Mouse (Mus musculus) G1E (cell line): ENCODE measurements around the gene Cryga. TPM values are rescaled to one million over a fixed set of nuclear protein-coding genes. Genes with fewer than 3 reads are reported as not detected.

Experiments
- ATAC-seq: 2 replicates; pipeline ENCODE4 v1.8.0; 2016; ENCODE audit warnings: mild to moderate bottlenecking; ENCODE audit not compliant: insufficient number of reproducible peaks, poor library complexity, low FRiP score, severe bottlenecking; ENCODE audit errors: extremely low read depth
- DNase-seq: peaks from one replicate; pipeline ENCODE4 v3.0.0; 2012; ENCODE audit warnings: low spot score
- H3K27me3 ChIP-seq: 2 replicates; pipeline ENCODE4 v1.6.1; 2012; ENCODE audit warnings: mild to moderate bottlenecking, low read length, inconsistent platforms; ENCODE audit not compliant: insufficient read depth
- H3K36me3 ChIP-seq: replicated peaks from 2 replicates; pipeline ENCODE3; 2012; ENCODE audit warnings: mild to moderate bottlenecking, inconsistent platforms
- H3K4me1 ChIP-seq: 2 replicates; pipeline ENCODE4 v1.6.1; 2012; ENCODE audit warnings: low read depth, low read length, inconsistent platforms, mixed read lengths; ENCODE audit not compliant: insufficient read depth
- H3K4me3 ChIP-seq: 2 replicates; pipeline ENCODE4 v1.5.1; 2012; ENCODE audit warnings: low read depth, mild to moderate bottlenecking, inconsistent platforms, low read length, moderate library complexity, mixed read lengths
- H3K9me3 ChIP-seq: replicated peaks from 2 replicates; pipeline ENCODE4 v1.6.1; 2012; ENCODE audit warnings: inconsistent platforms
- CTCF ChIP-seq: IDR thresholded peaks from 2 replicates; pipeline ENCODE4 v1.5.1; 2012; ENCODE audit warnings: low read depth, low read length, inconsistent platforms, mixed read lengths
- GATA1 ChIP-seq: IDR thresholded peaks from 2 replicates; pipeline ENCODE4 v1.6.1; 2012; ENCODE audit warnings: borderline replicate concordance, low read length, inconsistent platforms, mixed read lengths
- GATA2 ChIP-seq: IDR thresholded peaks from 2 replicates; pipeline ENCODE4 v1.6.1; 2012; ENCODE audit warnings: low read depth, low read length, inconsistent platforms, borderline replicate concordance
- POLR2AphosphoS5 ChIP-seq: IDR thresholded peaks from 2 replicates; pipeline ENCODE4 v1.6.1; 2012; ENCODE audit warnings: low read depth, low read length, inconsistent platforms; ENCODE audit not compliant: insufficient replicate concordance
- TAL1 ChIP-seq: conservative IDR thresholded peaks from 2 replicates; pipeline ENCODE4 v1.6.1; 2012; ENCODE audit warnings: low read depth, low read length, inconsistent platforms, mixed read lengths
- polyA plus RNA-seq: library from polyadenylated mRNA; stranded (reverse); fragments of >175 nt; gene quantifications from 2 replicates; pipeline ENCODE4 v1.2.3, GENCODE M21; 2012
- total RNA-seq, 2 experiments: library from RNA; stranded (forward) in 1 of 2; stranded (reverse) in 1 of 2; fragments of 200-1000 nt in 1 of 2; fragments of >200 nt in 1 of 2; fragmentation: Nextera tagmentation in 1 of 2; gene quantifications; 2 replicates each; pipeline ENCODE4 v1.2.3; 2014 to 2017

The Cryga gene
- total and polyA plus RNA-seq, 3 experiments: not detected

- Histone ChIP-seq H3K27me3 (peaks cover 9% of the 10 kb centered on the region; the same call in 1 of the 2 replicates), H3K9me3 (no peaks in the 10 kb centered on the region), H3K4me1 (no peaks in the 10 kb centered on the region), H3K36me3 (no peaks in the 10 kb centered on the region), H3K4me3 (no peak overlapping the region)
- no peak for ATAC-seq
- no peak for TF ChIP-seq GATA1
- no peak for DNase-seq
Measured at GRCm38 (mm10) chr1:65096953-65097352, 6.2 kb downstream of the Cryga start.

DNA sequence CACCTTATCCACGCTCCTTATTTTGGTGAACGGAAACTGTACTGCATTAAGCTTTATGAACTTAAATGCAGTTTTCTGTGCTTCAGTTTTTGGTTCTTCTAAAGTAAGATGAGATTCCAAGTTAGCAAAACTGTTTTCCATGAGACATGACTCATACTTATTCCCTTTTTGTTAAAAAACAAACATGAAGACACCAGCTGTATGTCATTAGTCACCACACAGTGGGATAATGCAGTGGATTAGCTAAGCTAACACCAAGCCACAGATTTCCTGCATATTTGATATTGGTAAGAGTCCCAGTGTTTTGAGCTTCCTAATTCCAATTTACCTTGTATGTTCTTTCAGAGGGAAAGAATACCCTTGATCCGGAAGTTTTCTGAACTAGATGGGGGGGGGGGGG is 11.6 kb downstream of the Cryga start:
- H3K4me1 ChIP-seq: no peaks in the 10 kb centered on the region
- H3K27me3 ChIP-seq: peaks cover 5% of the 10 kb centered on the region; the same call in 1 of the 2 replicates
- H3K9me3 ChIP-seq: no peaks in the 10 kb centered on the region
- no peak overlapping the region for H3K4me3 ChIP-seq
- no peak for DNase-seq
- TF ChIP-seq CTCF (no peak), GATA2 (no peak), GATA1 (no peak), POLR2AphosphoS5 (no peak), TAL1 (no peak)
- H3K36me3 ChIP-seq: no peaks in the 10 kb centered on the region
- no peak for ATAC-seq

- Histone ChIP-seq H3K9me3 (no peaks in the 10 kb centered on the region), H3K36me3 (no peaks in the 10 kb centered on the region), H3K4me1 (no peaks in the 10 kb centered on the region), H3K27me3 (peaks cover 8% of the 10 kb centered on the region; the same call in 1 of the 2 replicates), H3K4me3 (no peak overlapping the region)
- ATAC-seq (no peak), DNase-seq (no peak)
- no peak for TF ChIP-seq CTCF
- TF ChIP-seq GATA1: no peak
Measured at GRCm38 (mm10) chr1:65090370-65090769, 12.8 kb downstream of the Cryga start.

DNA sequence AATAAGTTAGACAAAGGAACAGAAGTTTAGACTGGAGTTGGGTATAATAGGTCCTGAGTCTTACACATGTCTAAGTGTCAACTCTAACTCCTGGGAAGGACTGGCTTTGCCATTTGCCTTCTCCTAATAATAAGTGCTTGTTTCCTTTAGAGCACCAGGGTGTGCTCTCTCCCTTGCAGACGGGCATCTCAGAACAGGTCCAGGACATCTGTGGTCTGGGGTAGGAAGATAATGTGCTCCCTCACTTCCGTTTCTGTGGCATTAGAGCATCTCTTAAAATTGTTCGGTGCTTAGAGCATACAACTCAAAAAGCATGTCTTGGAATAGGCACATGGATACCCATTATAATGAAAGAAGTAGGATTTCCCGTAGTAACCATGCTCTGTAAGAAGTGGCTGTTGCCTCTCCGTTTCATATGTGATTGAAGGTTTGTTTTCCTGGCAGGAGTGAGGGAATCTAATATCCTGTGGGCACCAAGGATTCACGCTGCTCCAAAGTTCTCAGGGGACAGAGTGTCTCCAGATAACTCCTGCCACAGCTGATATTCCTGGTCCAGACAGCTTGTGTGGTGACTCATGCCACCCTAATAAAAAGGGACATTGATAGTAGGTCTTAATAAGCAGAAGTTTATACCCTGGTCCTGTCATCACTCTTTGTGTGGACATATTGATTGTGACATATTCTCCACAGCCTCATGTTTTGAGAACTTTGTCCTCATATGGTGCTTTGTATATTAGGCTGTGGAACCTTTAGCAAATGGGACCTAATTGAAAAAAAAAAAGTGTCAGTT is 14.4 kb downstream of the Cryga start:
- ATAC-seq (no peak), DNase-seq (no peak)
- no peaks in the 10 kb centered on the region for H3K9me3 ChIP-seq
- H3K4me1 ChIP-seq: no peaks in the 10 kb centered on the region
- TF ChIP-seq POLR2AphosphoS5 (no peak), TAL1 (no peak), GATA2 (no peak), GATA1 (no peak), CTCF (no peak)
- H3K27me3 ChIP-seq: peaks cover 8% of the 10 kb centered on the region; the same call in 1 of the 2 replicates
- no peak overlapping the region for H3K4me3 ChIP-seq
- no peaks in the 10 kb centered on the region for H3K36me3 ChIP-seq

DNA sequence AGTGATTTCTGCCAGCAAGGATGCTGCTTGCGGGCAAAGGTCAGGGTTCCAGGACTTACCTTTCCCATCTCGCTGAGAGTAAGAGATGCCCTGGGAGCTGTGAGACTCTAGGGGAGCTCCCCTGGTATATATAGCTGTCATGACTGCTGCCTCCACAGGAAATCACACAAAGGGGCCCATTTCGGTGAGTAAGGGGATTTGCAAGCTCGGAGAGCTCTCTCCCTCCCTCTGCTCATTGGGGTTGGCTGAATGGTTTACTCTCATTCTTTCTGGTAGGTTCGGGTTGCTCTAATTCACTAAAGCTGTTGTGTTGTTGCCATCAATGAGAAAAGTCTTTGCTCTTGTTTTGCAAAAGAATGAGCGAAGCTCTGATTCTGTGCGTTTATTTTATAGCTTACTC is 21.0 kb downstream of the Cryga start, which contains the start of gene Crygb:
Crygb (minus strand) TSS at position 101 of the 400 bp plus-strand sequence.
- Histone ChIP-seq H3K4me3 (no peak within 1 kb of the TSS), H3K9me3 (no peaks in the 10 kb centered on the region), H3K4me1 (no peaks in the 10 kb centered on the region), H3K27me3 (0 out of 2 replicates have a peak, but pooled peaks cover 3% of the 10 kb centered on the region), H3K36me3 (no peaks in the 10 kb centered on the region)
- ATAC-seq (no peak), DNase-seq (no peak)
- no peak for TF ChIP-seq CTCF
- TF ChIP-seq POLR2AphosphoS5: no peak

DNA sequence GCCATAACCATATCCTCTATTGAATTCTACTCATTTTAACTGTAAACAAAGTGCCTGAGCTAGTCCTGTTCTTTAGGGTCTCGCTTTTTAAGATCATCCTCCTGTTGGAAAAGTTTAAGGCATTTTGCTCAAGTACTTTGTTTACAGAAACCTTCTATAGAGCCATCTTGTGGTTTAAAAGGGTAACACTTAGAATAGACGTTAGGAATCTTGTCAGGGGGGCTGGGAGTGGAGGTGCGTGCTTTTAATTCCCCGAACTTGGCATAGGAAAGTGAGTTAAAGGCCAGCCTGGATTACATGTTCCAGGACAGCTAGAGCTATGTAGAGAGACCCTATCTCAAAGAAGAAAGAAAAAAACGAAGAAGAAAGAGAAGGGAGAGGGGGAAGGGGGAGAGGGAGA is 27.6 kb downstream of the Cryga start:
- TF ChIP-seq POLR2AphosphoS5 (no peak), GATA1 (no peak), TAL1 (no peak), GATA2 (no peak)

DNA sequence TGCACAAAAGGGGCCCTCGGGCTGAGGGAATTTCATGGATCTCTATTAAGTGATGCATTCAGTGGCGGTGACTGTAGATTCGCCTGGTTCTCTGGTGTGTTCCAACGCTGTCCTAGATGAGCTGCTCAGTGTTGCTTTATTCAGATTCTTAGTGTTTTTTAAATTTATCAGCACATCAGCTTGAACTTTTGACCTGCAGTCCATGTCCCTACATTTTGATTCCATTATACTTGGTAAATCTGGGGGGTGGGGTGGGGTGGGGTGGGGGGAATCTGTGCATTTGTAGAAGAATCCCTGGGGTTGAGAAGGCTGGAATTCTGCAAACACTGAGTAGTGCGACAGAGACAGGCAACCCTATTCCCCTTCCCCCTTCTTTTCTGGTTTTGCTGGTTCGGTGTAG is 29.6 kb downstream of the Cryga start, which contains the start of gene Crygc:
Crygc (minus strand) TSS at position 101 of the 400 bp plus-strand sequence.
- Histone ChIP-seq H3K4me1 (no peaks in the 10 kb centered on the region; the same call in 1 of the 2 replicates), H3K27me3 (peaks cover 3% of the 10 kb centered on the region; the same call in 1 of the 2 replicates), H3K4me3 (no peak within 1 kb of the TSS), H3K9me3 (no peaks in the 10 kb centered on the region), H3K36me3 (no peaks in the 10 kb centered on the region)
- no peak for DNase-seq
- TF ChIP-seq TAL1 (no peak), POLR2AphosphoS5 (no peak), GATA1 (no peak), CTCF (no peak), GATA2 (no peak)
- no peak for ATAC-seq

More for the DNA sequence above, 27.6 kb downstream of the Cryga start:
- Histone ChIP-seq H3K9me3 (no peaks in the 10 kb centered on the region), H3K36me3 (no peaks in the 10 kb centered on the region), H3K4me3 (no peak overlapping the region), H3K27me3 (peaks cover 3% of the 10 kb centered on the region; the same call in 1 of the 2 replicates), H3K4me1 (no peaks in the 10 kb centered on the region)
- DNase-seq (no peak), ATAC-seq (no peak)
